Mouse (Mus musculus): ENCODE measurements around the gene Itgb3. TPM values are rescaled to one million over a fixed set of nuclear protein-coding genes. Genes with fewer than 3 reads are reported as not detected.

The Itgb3 gene
- polyA plus RNA-seq, 1 experiment from 2014 or later: 0.98 TPM

DNA sequence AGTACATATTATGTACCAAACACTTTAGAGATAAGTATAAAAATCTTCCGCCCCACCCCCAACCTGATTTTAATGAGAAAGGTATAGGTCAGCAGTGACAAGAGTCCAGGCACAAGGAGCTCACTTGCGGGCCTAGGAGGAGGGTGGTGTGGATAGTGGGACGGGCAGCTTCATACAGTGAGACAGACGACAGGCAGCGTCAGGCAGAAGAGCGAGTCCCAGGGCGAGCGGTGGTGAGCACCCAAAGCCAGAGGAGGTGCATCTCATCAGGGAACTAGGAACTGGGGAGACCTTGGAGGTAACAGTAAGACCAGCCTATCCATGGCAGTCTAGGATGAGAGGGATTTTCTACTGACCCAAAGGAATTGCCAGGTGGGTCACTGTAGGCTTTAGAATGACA lies 28.2 kb upstream of the Itgb3 start:
- no peaks in the 10 kb centered on the region for H3K4me1 ChIP-seq (replicated peaks; ENCODE audit: control insufficient read depth, insufficient read depth, low read length)

DNA sequence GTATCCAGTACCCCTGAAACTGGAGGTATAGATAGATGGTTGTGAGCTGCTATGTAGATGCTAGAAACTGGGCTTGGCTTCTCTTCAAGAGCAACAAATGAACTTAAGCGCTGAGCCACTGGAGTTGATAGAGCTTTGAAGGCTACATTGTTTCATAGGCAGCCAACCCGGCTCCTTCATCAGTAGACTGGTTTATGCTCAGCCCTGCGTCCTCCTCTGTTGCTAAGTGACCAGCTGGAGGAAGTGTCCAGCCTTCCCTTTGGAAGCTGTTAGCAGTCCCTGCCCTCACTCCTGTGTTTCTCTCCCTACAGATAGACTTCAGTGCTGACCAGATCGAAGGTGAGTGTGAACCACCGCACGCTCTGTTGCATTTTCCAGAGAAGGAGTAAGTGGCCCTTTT lies 27.7 kb upstream of the Itgb3 start:
- no peaks in the 10 kb centered on the region for H3K4me1 ChIP-seq (replicated peaks; ENCODE audit: control insufficient read depth, insufficient read depth, low read length)
- no peaks in the 10 kb centered on the region for H3K9me3 ChIP-seq (ENCODE audit: control insufficient read depth, low read length)
- no peak overlapping the region for H3K4me3 ChIP-seq (ENCODE audit: low read depth, low read length)
- WGBS: 82% methylated on average over 6 of the region's 6 CpGs
- ATAC-seq (replicated peaks; ENCODE audit: low FRiP score) (no peak), DNase-seq (ENCODE audit: low spot score) (no peak)
- no peaks in the 10 kb centered on the region for H3K27me3 ChIP-seq (ENCODE audit: control insufficient read depth, insufficient read depth, low read length)
- H3K4me2 ChIP-seq (ENCODE audit: low read depth, low read length, severe bottlenecking): no peak overlapping the region
- H3K27ac ChIP-seq (ENCODE audit: low read depth, low read length): no peak overlapping the region
- no peaks in the 10 kb centered on the region for H3K36me3 ChIP-seq (ENCODE audit: control insufficient read depth, insufficient read depth, low read length)
- H3K9ac ChIP-seq (ENCODE audit: low read length): no peak overlapping the region

More for the DNA sequence above, 28.2 kb upstream of the Itgb3 start:
- no peak overlapping the region for H3K27ac ChIP-seq (ENCODE audit: low read depth, low read length)
- ATAC-seq (replicated peaks; ENCODE audit: low FRiP score) (no peak), DNase-seq (ENCODE audit: low spot score) (peak; percentile 24)
- H3K27me3 ChIP-seq (ENCODE audit: control insufficient read depth, insufficient read depth, low read length): no peaks in the 10 kb centered on the region
- 92% methylated on average over 8 of the region's 8 CpGs for WGBS
- no peak overlapping the region for H3K4me2 ChIP-seq (ENCODE audit: low read depth, low read length, severe bottlenecking)
- no peak overlapping the region for H3K9ac ChIP-seq (ENCODE audit: low read length)
- H3K9me3 ChIP-seq (ENCODE audit: control insufficient read depth, low read length): no peaks in the 10 kb centered on the region
- no peaks in the 10 kb centered on the region for H3K36me3 ChIP-seq (ENCODE audit: control insufficient read depth, insufficient read depth, low read length)
- H3K4me3 ChIP-seq (ENCODE audit: low read depth, low read length): no peak overlapping the region

DNA sequence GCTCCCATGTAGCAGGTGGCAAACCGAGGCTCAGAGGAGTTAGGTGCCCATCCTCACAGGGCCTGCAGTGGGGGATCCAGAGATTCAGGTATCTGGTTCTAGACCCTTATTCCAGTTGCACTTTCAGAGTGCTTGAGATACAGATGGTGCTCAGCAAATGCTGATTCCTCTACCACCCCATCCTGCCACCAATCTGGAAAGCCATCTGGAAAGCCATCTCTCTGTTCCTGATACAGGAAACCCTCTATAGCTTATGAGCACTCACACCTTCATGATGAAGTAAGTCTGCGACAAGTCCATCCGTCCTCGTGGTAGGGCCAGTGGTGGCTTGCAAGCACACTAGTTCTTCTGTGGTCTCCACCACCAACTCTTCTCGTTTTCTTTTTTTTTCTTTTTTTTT lies 27.2 kb upstream of the Itgb3 start:
- H3K4me1 ChIP-seq (replicated peaks; ENCODE audit: control insufficient read depth, insufficient read depth, low read length): no peaks in the 10 kb centered on the region
- H3K4me2 ChIP-seq (ENCODE audit: low read depth, low read length, severe bottlenecking): no peak overlapping the region
- DNase-seq (ENCODE audit: low spot score): no peak
- no peaks in the 10 kb centered on the region for H3K36me3 ChIP-seq (ENCODE audit: control insufficient read depth, insufficient read depth, low read length)
- H3K27ac ChIP-seq (ENCODE audit: low read depth, low read length): no peak overlapping the region
- ATAC-seq (replicated peaks; ENCODE audit: low FRiP score): no peak
- H3K9me3 ChIP-seq (ENCODE audit: control insufficient read depth, low read length): no peaks in the 10 kb centered on the region
- no peaks in the 10 kb centered on the region for H3K27me3 ChIP-seq (ENCODE audit: control insufficient read depth, insufficient read depth, low read length)
- no peak overlapping the region for H3K4me3 ChIP-seq (ENCODE audit: low read depth, low read length)
- no peak overlapping the region for H3K9ac ChIP-seq (ENCODE audit: low read length)
- 93% methylated on average over 5 of the region's 5 CpGs for WGBS

DNA sequence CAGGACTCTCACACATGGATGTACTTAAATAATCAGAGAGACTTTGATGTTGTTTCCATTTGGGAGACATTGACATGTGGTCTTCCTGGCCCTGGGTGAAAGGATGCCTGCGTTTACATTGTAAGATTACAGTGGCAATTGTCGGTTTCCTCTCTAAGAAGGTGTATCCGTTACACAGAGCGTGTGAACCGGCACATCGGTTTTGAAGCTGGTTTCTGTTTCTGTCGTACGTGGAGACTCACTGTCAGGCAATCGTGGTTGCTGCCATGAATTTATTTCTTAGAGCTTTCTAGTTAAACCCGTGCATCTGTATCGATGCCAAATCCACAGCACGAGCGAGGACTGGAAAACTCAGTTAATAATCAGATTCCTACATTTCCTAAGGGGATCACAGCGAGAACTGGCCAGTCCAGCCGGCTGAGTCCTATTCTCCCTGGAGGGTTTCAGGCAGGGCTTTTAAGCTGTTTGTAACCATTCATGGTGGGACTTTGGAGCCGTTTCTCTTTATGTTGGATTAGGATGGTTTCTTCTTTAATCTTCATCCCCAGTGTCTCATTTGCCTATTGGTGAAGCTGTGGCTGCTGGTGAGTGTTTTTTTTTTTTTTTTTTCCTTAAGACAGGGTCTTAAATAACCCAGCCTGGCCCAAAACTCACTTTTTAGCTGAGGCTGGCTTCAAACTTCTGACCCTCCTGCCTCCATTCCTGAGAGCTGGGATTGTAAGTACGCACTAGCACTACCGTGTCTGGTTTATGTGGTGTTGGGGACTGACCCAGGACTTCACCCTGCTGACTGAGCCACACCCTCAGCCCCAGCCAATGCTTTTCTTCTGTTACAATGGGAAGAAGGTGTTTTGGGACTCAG lies 26.1 kb upstream of the Itgb3 start:
- Histone ChIP-seq H3K27ac (ENCODE audit: low read depth, low read length) (no peak overlapping the region), H3K27me3 (ENCODE audit: control insufficient read depth, insufficient read depth, low read length) (no peaks in the 10 kb centered on the region), H3K4me2 (ENCODE audit: low read depth, low read length, severe bottlenecking) (no peak overlapping the region), H3K36me3 (ENCODE audit: control insufficient read depth, insufficient read depth, low read length) (no peaks in the 10 kb centered on the region), H3K9ac (ENCODE audit: low read length) (no peak overlapping the region), H3K4me3 (ENCODE audit: low read depth, low read length) (no peak overlapping the region), H3K9me3 (ENCODE audit: control insufficient read depth, low read length) (no peaks in the 10 kb centered on the region), H3K4me1 (replicated peaks; ENCODE audit: control insufficient read depth, insufficient read depth, low read length) (no peaks in the 10 kb centered on the region)
- WGBS: 76% methylated on average over 18 of the region's 18 CpGs
- ATAC-seq (replicated peaks; ENCODE audit: low FRiP score): no peak
- DNase-seq (ENCODE audit: low spot score): no peak

DNA sequence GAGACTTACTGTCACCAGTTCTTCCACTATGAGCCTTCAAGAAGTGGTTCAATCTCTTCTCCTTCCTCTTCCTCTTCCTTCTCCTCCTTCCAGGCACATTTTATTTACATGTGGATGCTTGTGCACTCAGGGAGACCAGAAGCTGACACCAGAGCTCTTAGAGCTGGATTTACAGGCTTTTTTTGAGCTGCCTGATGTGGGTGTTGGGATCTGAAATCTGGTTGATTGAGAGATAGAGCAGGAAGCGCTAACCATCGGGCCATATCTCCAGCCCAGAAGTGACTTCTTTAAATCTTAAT lies 25.5 kb upstream of the Itgb3 start:
- no peaks in the 10 kb centered on the region for H3K4me1 ChIP-seq (replicated peaks; ENCODE audit: control insufficient read depth, insufficient read depth, low read length)
- no peaks in the 10 kb centered on the region for H3K9me3 ChIP-seq (ENCODE audit: control insufficient read depth, low read length)
- ATAC-seq (replicated peaks; ENCODE audit: low FRiP score) (no peak), DNase-seq (ENCODE audit: low spot score) (no peak)
- no peak overlapping the region for H3K4me2 ChIP-seq (ENCODE audit: low read depth, low read length, severe bottlenecking)
- WGBS: 96% methylated on average over 2 of the region's 2 CpGs
- H3K9ac ChIP-seq (ENCODE audit: low read length): no peak overlapping the region
- H3K36me3 ChIP-seq (ENCODE audit: control insufficient read depth, insufficient read depth, low read length): no peaks in the 10 kb centered on the region
- no peak overlapping the region for H3K27ac ChIP-seq (ENCODE audit: low read depth, low read length)
- no peaks in the 10 kb centered on the region for H3K27me3 ChIP-seq (ENCODE audit: control insufficient read depth, insufficient read depth, low read length)
- H3K4me3 ChIP-seq (ENCODE audit: low read depth, low read length): no peak overlapping the region

DNA sequence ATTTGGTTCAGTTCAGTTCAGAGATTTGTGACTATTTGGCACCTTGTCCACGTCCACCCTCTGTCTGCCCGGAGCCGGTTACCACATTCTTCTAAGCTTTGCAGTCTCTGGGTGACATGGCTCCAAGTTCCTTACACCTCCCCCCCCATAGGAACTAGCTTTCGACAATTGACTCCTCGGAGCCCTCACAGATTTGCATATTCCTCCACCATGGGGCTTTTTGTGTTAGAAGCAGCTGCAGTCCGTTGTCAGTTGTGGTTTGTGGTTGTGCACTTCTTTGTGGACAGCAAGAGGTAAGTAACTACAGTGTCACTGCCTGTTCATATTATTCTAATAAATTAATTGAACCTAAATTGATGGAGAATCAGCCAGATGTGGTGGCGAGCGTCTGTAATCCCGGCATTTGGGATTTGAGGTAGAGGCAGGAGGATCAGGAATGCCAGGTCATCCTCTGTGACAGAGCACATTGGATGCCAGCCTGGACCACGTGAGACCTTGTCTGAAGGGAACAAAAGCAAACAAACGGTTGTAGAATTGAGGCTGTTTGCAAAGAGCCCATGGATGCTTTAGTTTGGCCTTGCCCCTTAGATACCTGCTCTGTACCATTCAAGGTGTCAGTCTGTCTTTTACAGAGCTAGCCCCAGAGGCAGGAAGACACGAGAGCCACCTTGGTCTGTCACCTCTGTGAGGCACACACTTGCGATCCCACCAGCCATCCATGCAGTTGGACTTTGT lies 25.0 kb upstream of the Itgb3 start:
- no peaks in the 10 kb centered on the region for H3K9me3 ChIP-seq (ENCODE audit: control insufficient read depth, low read length)
- H3K27ac ChIP-seq (ENCODE audit: low read depth, low read length): no peak overlapping the region
- 65% methylated on average over 13 of the region's 13 CpGs for WGBS
- no peak overlapping the region for H3K4me3 ChIP-seq (ENCODE audit: low read depth, low read length)
- H3K36me3 ChIP-seq (ENCODE audit: control insufficient read depth, insufficient read depth, low read length): no peaks in the 10 kb centered on the region
- DNase-seq (ENCODE audit: low spot score): peak; percentile 20
- no peaks in the 10 kb centered on the region for H3K27me3 ChIP-seq (ENCODE audit: control insufficient read depth, insufficient read depth, low read length)
- ATAC-seq (replicated peaks; ENCODE audit: low FRiP score): no peak
- no peak overlapping the region for H3K4me2 ChIP-seq (ENCODE audit: low read depth, low read length, severe bottlenecking)
- no peaks in the 10 kb centered on the region for H3K4me1 ChIP-seq (replicated peaks; ENCODE audit: control insufficient read depth, insufficient read depth, low read length)
- H3K9ac ChIP-seq (ENCODE audit: low read length): no peak overlapping the region

DNA sequence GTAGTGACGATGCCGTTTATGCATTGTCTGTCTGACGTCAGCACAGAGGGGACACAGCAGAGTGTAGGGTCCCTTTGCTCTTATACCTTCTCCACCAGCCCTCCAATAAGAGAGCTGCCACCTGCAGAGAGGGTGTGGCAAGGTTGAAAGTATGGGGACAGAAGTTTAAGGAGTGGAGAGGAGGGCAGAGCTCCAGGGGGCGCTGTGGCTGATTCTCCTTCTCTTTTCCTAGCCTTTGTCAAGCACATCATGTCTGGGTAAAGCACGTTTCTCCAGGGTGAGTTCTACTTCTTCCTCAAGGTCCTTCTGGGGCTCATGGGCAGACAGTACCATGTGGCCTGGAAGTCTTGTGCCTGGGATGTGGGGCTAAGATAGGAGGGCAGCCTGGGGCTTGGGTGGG lies 22.3 kb upstream of the Itgb3 start:
- no peak overlapping the region for H3K4me3 ChIP-seq (ENCODE audit: low read depth, low read length)
- ATAC-seq (replicated peaks; ENCODE audit: low FRiP score) (no peak), DNase-seq (ENCODE audit: low spot score) (no peak)
- H3K27me3 ChIP-seq (ENCODE audit: control insufficient read depth, insufficient read depth, low read length): no peaks in the 10 kb centered on the region
- no peak overlapping the region for H3K9ac ChIP-seq (ENCODE audit: low read length)
- WGBS: 81% methylated on average over 5 of the region's 5 CpGs
- H3K4me1 ChIP-seq (replicated peaks; ENCODE audit: control insufficient read depth, insufficient read depth, low read length): no peaks in the 10 kb centered on the region
- H3K4me2 ChIP-seq (ENCODE audit: low read depth, low read length, severe bottlenecking): no peak overlapping the region
- H3K27ac ChIP-seq (ENCODE audit: low read depth, low read length): no peak overlapping the region
- H3K9me3 ChIP-seq (ENCODE audit: control insufficient read depth, low read length): no peaks in the 10 kb centered on the region
- no peaks in the 10 kb centered on the region for H3K36me3 ChIP-seq (ENCODE audit: control insufficient read depth, insufficient read depth, low read length)

DNA sequence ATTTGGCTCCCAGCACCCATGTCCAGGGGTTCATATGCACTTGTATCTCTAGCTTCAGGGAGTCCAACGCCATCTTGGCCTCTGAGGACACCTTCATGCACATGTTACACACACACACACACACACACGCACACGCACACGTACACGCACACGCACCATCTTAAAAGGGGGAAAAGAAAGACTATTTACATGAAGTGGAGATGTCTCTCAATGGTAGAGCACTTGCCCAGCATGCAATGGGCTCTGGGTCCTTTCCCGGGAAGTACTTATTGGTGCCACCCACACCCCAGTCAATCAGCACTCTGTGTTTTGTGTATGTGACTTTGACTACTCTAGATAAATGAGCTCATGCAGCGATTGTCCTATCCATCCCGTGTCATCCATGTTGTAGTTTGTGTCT lies 19.9 kb upstream of the Itgb3 start:
- Histone ChIP-seq H3K36me3 (ENCODE audit: control insufficient read depth, insufficient read depth, low read length) (no peaks in the 10 kb centered on the region), H3K27me3 (ENCODE audit: control insufficient read depth, insufficient read depth, low read length) (no peaks in the 10 kb centered on the region), H3K4me2 (ENCODE audit: low read depth, low read length, severe bottlenecking) (no peak overlapping the region), H3K27ac (ENCODE audit: low read depth, low read length) (no peak overlapping the region), H3K4me1 (replicated peaks; ENCODE audit: control insufficient read depth, insufficient read depth, low read length) (no peaks in the 10 kb centered on the region), H3K4me3 (ENCODE audit: low read depth, low read length) (no peak overlapping the region), H3K9me3 (ENCODE audit: control insufficient read depth, low read length) (no peaks in the 10 kb centered on the region), H3K9ac (ENCODE audit: low read length) (no peak overlapping the region)
- 96% methylated on average over 9 of the region's 9 CpGs for WGBS
- DNase-seq (ENCODE audit: low spot score): no peak
- ATAC-seq (replicated peaks; ENCODE audit: low FRiP score): no peak

DNA sequence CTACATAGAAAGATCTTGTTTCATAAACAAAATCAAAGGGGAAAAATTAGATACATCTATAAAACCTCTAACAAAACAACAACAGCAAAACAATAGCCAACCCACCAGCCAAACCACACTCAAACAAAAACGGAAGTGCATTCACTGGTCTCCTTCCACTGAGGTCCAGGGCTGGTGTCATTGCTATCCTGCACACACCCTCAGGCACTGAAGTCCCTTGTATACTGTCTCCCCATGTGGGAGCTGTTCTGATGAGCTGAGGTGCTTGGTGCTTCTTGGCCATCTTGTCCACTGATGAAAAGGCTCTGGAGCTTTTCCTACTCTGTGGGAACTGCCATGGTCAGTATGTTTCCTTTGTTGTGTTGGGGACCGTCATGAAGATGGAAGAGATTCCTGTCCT lies 19.3 kb upstream of the Itgb3 start:
- no peak overlapping the region for H3K4me3 ChIP-seq (ENCODE audit: low read depth, low read length)
- ATAC-seq (replicated peaks; ENCODE audit: low FRiP score): no peak
- H3K27me3 ChIP-seq (ENCODE audit: control insufficient read depth, insufficient read depth, low read length): no peaks in the 10 kb centered on the region
- H3K36me3 ChIP-seq (ENCODE audit: control insufficient read depth, insufficient read depth, low read length): no peaks in the 10 kb centered on the region
- H3K4me2 ChIP-seq (ENCODE audit: low read depth, low read length, severe bottlenecking): no peak overlapping the region
- H3K27ac ChIP-seq (ENCODE audit: low read depth, low read length): no peak overlapping the region
- 94% methylated on average over 2 of the region's 2 CpGs for WGBS
- H3K9ac ChIP-seq (ENCODE audit: low read length): no peak overlapping the region
- H3K9me3 ChIP-seq (ENCODE audit: control insufficient read depth, low read length): no peaks in the 10 kb centered on the region
- H3K4me1 ChIP-seq (replicated peaks; ENCODE audit: control insufficient read depth, insufficient read depth, low read length): no peaks in the 10 kb centered on the region
- DNase-seq (ENCODE audit: low spot score): no peak
